Mouse (Mus musculus): Measurements from ENCODE around the gene Mapk14.
"Not testable (repeated sequence)": the region's sequence is repeated elsewhere in the genome, so short reads cannot be mapped to it uniquely, and the experiment has no call there.

Gene Mapk14

GRCm38 (mm10) chr17:28743916-28744315, 52.8 kb downstream of the Mapk14 start:
- DNase-seq: peak in 1 of 2 experiments; percentile 41

- no peak for DNase-seq
Observed at GRCm38 (mm10) chr17:28745773-28746172, 54.6 kb downstream of the Mapk14 start.

- no peak for DNase-seq
Observed at GRCm38 (mm10) chr17:28748001-28748400, 56.9 kb downstream of the Mapk14 start.

GRCm38 (mm10) chr17:28750580-28750979, 59.5 kb downstream of the Mapk14 start:
- DNase-seq: no peak

- no peak for DNase-seq
Observed at GRCm38 (mm10) chr17:28756447-28756846, 65.3 kb downstream of the Mapk14 start.

GRCm38 (mm10) chr17:28757470-28757869, 66.3 kb downstream of the Mapk14 start:
- DNase-seq: no peak

- peak in 1 of 2 experiments; percentile 49 for DNase-seq
Observed at GRCm38 (mm10) chr17:28760736-28761312, 69.7 kb downstream of the Mapk14 start.

GRCm38 (mm10) chr17:28761871-28762270, 70.7 kb downstream of the Mapk14 start:
- peak; percentile 74 to 85 for DNase-seq

GRCm38 (mm10) chr17:28766203-28766602, 75.1 kb downstream of the Mapk14 start:
- no peak for DNase-seq

GRCm38 (mm10) chr17:28766781-28767515, 75.8 kb downstream of the Mapk14 start:
- no peak for DNase-seq

GRCm38 (mm10) chr17:28769121-28769874, 78.2 kb downstream of the Mapk14 start, which contains the start of gene Mapk13:
Mapk13 (plus strand) TSS chr17:28769297.
- peak; percentile 32 to 65 for DNase-seq

- DNase-seq: peak; percentile 27 to 55
Observed at GRCm38 (mm10) chr17:28769875-28770421, 78.8 kb downstream of the Mapk14 start.

- DNase-seq: no peak
Observed at GRCm38 (mm10) chr17:28771289-28771688, 80.2 kb downstream of the Mapk14 start.

GRCm38 (mm10) chr17:28774303-28774702, 83.2 kb downstream of the Mapk14 start:
- DNase-seq: not testable (repeated sequence)

GRCm38 (mm10) chr17:28775161-28775560, 84.0 kb downstream of the Mapk14 start:
- no peak for DNase-seq

- no peak for DNase-seq
Observed at GRCm38 (mm10) chr17:28776817-28777216, 85.7 kb downstream of the Mapk14 start.

- peak in 1 of 2 experiments; percentile 50 for DNase-seq
Observed at GRCm38 (mm10) chr17:28777231-28778005, 86.3 kb downstream of the Mapk14 start.

- no peak for DNase-seq
Observed at GRCm38 (mm10) chr17:28779735-28780134, 88.6 kb downstream of the Mapk14 start.

- DNase-seq: no peak
Observed at GRCm38 (mm10) chr17:28780836-28781235, 89.7 kb downstream of the Mapk14 start.

- peak; percentile 41 to 43 for DNase-seq
Observed at GRCm38 (mm10) chr17:28781290-28782045, 90.3 kb downstream of the Mapk14 start.

GRCm38 (mm10) chr17:28785036-28785435, 93.9 kb downstream of the Mapk14 start:
- DNase-seq: no peak

- no peak for DNase-seq
Observed at GRCm38 (mm10) chr17:28787507-28787906, 96.4 kb downstream of the Mapk14 start.

Data from kidney, postnatal 25 days (tissue).